ENCODE assay signal across 18 mouse cellular contexts in the genomic region with DNA sequence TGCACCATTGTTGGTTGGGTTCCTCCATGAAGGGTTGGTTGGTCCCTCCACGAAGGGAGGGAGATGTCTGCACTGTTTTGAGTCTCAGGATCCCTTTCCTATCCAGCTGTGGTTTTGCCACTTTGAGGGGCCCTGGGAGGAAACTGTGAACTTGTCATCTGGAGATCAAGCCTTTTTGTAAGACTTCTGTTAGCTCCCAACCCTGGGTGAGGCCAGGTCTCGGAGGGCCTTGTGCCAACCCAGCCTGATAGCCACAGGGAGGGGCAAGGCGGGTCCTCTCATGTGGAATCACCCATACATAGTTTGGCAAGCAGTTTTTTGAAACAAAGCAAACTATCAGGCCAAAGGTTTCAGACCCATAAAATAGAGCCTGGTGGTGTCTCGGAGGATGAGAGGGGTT.
"Had no signal": no experiment of that assay in that cellular context is flagged by ENCODE, and none has a peak within 500 bp of the region (broad histone marks: within the 10 kb centered on the region; RNA-seq: fewer than 3 reads in every experiment).

No protein-coding gene starts in this region.

- H3K36me3 ChIP-seq: midbrain, embryonic 12.5 days; midbrain, embryonic 15.5 days; neural tube, embryonic 13.5 days had no signal

- ATAC-seq: intestine, embryonic 16.5 days; liver, postnatal 0 days; midbrain, embryonic 15.5 days had no signal

- H3K27ac ChIP-seq: kidney, postnatal 0 days; layer of hippocampus, adult 2 months; liver, embryonic 14.5 days; midbrain, embryonic 12.5 days; midbrain, embryonic 15.5 days; neural tube, embryonic 13.5 days had no signal

- H3K4me3 ChIP-seq: layer of hippocampus, adult 2 months; midbrain, embryonic 12.5 days; midbrain, embryonic 15.5 days; neural tube, embryonic 13.5 days had no signal

- H3K9me3 ChIP-seq: midbrain, embryonic 12.5 days; midbrain, embryonic 15.5 days; neural tube, embryonic 13.5 days had no signal

- H3K9ac ChIP-seq: liver, embryonic 14.5 days; liver, postnatal 0 days; lung, embryonic 14.5 days; midbrain, embryonic 12.5 days; midbrain, embryonic 15.5 days; neural tube, embryonic 13.5 days had no signal

- DNase-seq: kidney, adult 18-20 months; kidney, postnatal 25 days; layer of hippocampus, adult 9-11 months; liver, postnatal 0 days; lung, embryonic 14.5 days; lung, postnatal 10 days; lung, postnatal 4 days; retina, postnatal 1 day; right cerebral cortex, postnatal 25 days; thymus, adult 2 months; thymus, postnatal 14 days had no signal

- H3K4me2 ChIP-seq: lung, embryonic 14.5 days; midbrain, embryonic 12.5 days; midbrain, embryonic 15.5 days; neural tube, embryonic 13.5 days had no signal

- H3K4me1 ChIP-seq: midbrain, embryonic 12.5 days; midbrain, embryonic 15.5 days; neural tube, embryonic 13.5 days had no signal

- H3K27me3 ChIP-seq: midbrain, embryonic 12.5 days; midbrain, embryonic 15.5 days; neural tube, embryonic 13.5 days had no signal
